In the genomic region with DNA sequence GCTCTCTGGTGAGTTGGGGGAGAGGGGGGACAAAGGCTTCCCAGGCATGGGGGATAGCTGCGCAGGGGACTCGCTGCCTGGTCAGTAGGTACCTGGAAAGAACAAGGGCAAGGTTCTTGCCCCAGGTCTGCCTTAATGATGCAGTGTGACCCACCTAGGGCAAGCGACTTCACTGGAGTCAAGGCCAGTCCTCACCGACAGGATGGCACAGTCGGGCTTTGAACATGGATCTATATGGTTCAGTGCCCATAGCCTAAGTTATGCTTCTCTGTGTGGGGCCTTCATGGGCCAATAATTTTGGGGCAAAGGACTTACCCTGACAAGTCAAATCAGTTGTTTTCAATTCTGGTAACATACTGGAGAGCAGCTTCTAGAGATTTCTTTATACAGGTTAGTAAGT, we compare ENCODE assay signal across 7 mouse cellular contexts. TPM values are rescaled to one million over a fixed set of nuclear protein-coding genes. Genes with fewer than 3 reads are reported as not detected.
DNase-seq lines count a peak whose midpoint lies in the region; ATAC-seq and TF ChIP-seq lines count a peak whose summit lies in the region.

No protein-coding gene starts in this region.

- H3K9me3 ChIP-seq in forebrain, embryonic 16.5 days (ENCODE audit: control insufficient read depth, low read length) = no peaks in the 10 kb centered on the region
- H3K9me3 ChIP-seq in liver, embryonic 11.5 days (ENCODE audit: control insufficient read depth, low read length) = no peaks in the 10 kb centered on the region
- H3K9me3 ChIP-seq in stomach, postnatal 0 days (ENCODE audit: control insufficient read depth, low read length) = no peaks in the 10 kb centered on the region

- peak overlapping the region; percentile 97 for H3K9ac ChIP-seq in forebrain, embryonic 16.5 days (replicated peaks; ENCODE audit: low read depth, low read length)
- peak overlapping the region; percentile 57; the same call in 1 of the 2 replicates for H3K9ac ChIP-seq in liver, embryonic 11.5 days (ENCODE audit: low read depth, low read length)
- H3K9ac ChIP-seq in stomach, postnatal 0 days (ENCODE audit: low read length) = peak overlapping the region; percentile 47; the same call in 1 of the 2 replicates

- TF ChIP-seq CTCF in stomach, postnatal 0 days (IDR thresholded peaks at IDR 0.05; ENCODE audit: low read depth) = no peak

- H3K4me1 ChIP-seq in forebrain, embryonic 16.5 days (replicated peaks; ENCODE audit: control insufficient read depth, insufficient read depth, low read length) = peaks cover 29% of the 10 kb centered on the region
- H3K4me1 ChIP-seq in liver, embryonic 11.5 days (replicated peaks; ENCODE audit: control insufficient read depth, insufficient read depth, low read length) = 0 out of 2 replicates have a peak, but pooled peaks cover 5% of the 10 kb centered on the region
- H3K4me1 ChIP-seq in stomach, postnatal 0 days (replicated peaks; ENCODE audit: control insufficient read depth, insufficient read depth) = no peaks in the 10 kb centered on the region

- intact Hi-C loops in left cerebral cortex, postnatal 4 days (cut with DNase I) = loop anchor here (10.0 kb wide), 1 partner anchor 120 kb away; no protein-coding TSS in a partner anchor

- H3K27me3 ChIP-seq in forebrain, embryonic 16.5 days (replicated peaks; ENCODE audit: control insufficient read depth, insufficient read depth, low read length) = no peaks in the 10 kb centered on the region
- H3K27me3 ChIP-seq in liver, embryonic 11.5 days (replicated peaks; ENCODE audit: control insufficient read depth, insufficient read depth, low read length) = peaks cover 53% of the 10 kb centered on the region
- no peaks in the 10 kb centered on the region for H3K27me3 ChIP-seq in stomach, postnatal 0 days (ENCODE audit: control insufficient read depth, insufficient read depth, low read length)

- peak overlapping the region; percentile 97 for H3K27ac ChIP-seq in forebrain, embryonic 16.5 days (ENCODE audit: low read length)
- H3K27ac ChIP-seq in liver, embryonic 11.5 days (ENCODE audit: low read depth, low read length) = no peak overlapping the region
- H3K27ac ChIP-seq in stomach, postnatal 0 days (replicated peaks) = no peak overlapping the region

- peak overlapping the region; percentile 88 for H3K4me3 ChIP-seq in forebrain, embryonic 16.5 days (replicated peaks; ENCODE audit: low read length)
- H3K4me3 ChIP-seq in liver, embryonic 11.5 days (ENCODE audit: low read depth, low read length) = peak overlapping the region; percentile 61
- peak overlapping the region; percentile 76 for H3K4me3 ChIP-seq in stomach, postnatal 0 days (ENCODE audit: low read depth, low read length)

- TF ChIP-seq EP300 in stomach, postnatal 0 days (optimal IDR thresholded peaks at IDR 0.05) = no peak

- no peaks in the 10 kb centered on the region for H3K36me3 ChIP-seq in forebrain, embryonic 16.5 days (ENCODE audit: control insufficient read depth, insufficient read depth)
- no peaks in the 10 kb centered on the region for H3K36me3 ChIP-seq in liver, embryonic 11.5 days (ENCODE audit: control insufficient read depth, insufficient read depth, low read length)
- no peaks in the 10 kb centered on the region for H3K36me3 ChIP-seq in stomach, postnatal 0 days (ENCODE audit: control insufficient read depth, insufficient read depth, low read length)

- peak; percentile 24; the same call in 1 of the 2 replicates for ATAC-seq in forebrain, embryonic 16.5 days
- ATAC-seq in liver, embryonic 11.5 days (replicated peaks; ENCODE audit: low FRiP score) = no peak
- no peak; the same call in 1 of the 2 replicates for ATAC-seq in stomach, postnatal 0 days (ENCODE audit: low FRiP score, low TSS enrichment)

- peak overlapping the region; percentile 76 for H3K4me2 ChIP-seq in forebrain, embryonic 16.5 days (ENCODE audit: low read length)
- peak overlapping the region; percentile 72 for H3K4me2 ChIP-seq in liver, embryonic 11.5 days
- peak overlapping the region; percentile 81 for H3K4me2 ChIP-seq in stomach, postnatal 0 days (replicated peaks; ENCODE audit: low read depth)

- 2% methylated on average over 5 of the region's 5 CpGs for WGBS in forebrain, embryonic 16.5 days
- WGBS in liver, embryonic 11.5 days = 13% methylated on average over 5 of the region's 5 CpGs
- WGBS in stomach, postnatal 0 days = 14% methylated on average over 5 of the region's 5 CpGs

- peak; percentile 9 for DNase-seq in ovary, postnatal 14 days (ENCODE audit: low spot score)
- no peak for DNase-seq in ovary, postnatal 36 days (ENCODE audit: low spot score)
- DNase-seq in liver, embryonic 11.5 days (ENCODE audit: low spot score) = no peak
- no peak for DNase-seq in stomach, postnatal 0 days (ENCODE audit: low spot score)
- no peak for DNase-seq in left cerebral cortex, postnatal 4 days
- DNase-seq in spleen, postnatal 10 days (ENCODE audit: low spot score in 2 of 2) = no peak

RNA-seq across cellular contexts. Expression of a gene that starts 0.5 kb away (rescaled TPM):
- 51.8 and 54.4 TPM in 2 replicates for polyA plus RNA-seq in forebrain, embryonic 16.5 days (2015; fragmentation: Nextera tagmentation; extraction: Ambion mirVana)
- 5.0 and 5.9 TPM in 2 replicates for polyA plus RNA-seq in liver, embryonic 11.5 days (2014; fragmentation: Nextera tagmentation; extraction: Ambion mirVana)
- polyA plus RNA-seq in stomach, postnatal 0 days (2015; fragmentation: Nextera tagmentation; extraction: Ambion mirVana) = 6.6 and 7.1 TPM in 2 replicates
- total RNA-seq in left cerebral cortex, postnatal 4 days (2021) = 100 to 1,000 TPM; 124 to 126 TPM

RNA-seq across cellular contexts. Expression of a gene that starts 57.3 kb away (rescaled TPM):
- polyA plus RNA-seq in forebrain, embryonic 16.5 days (2015; fragmentation: Nextera tagmentation; extraction: Ambion mirVana) = 0.09 TPM in 1 of 2 replicates, not detected in the other
- 5.1 and 7.0 TPM in 2 replicates for polyA plus RNA-seq in liver, embryonic 11.5 days (2014; fragmentation: Nextera tagmentation; extraction: Ambion mirVana)
- 0.83 and 0.87 TPM in 2 replicates for polyA plus RNA-seq in stomach, postnatal 0 days (2015; fragmentation: Nextera tagmentation; extraction: Ambion mirVana)
- not detected for total RNA-seq in left cerebral cortex, postnatal 4 days (2021)

Comparison
In these comparisons a context has a peak if more than half of its experiments do, and no peak if none do; other contexts are left out.
1. H3K9ac ChIP-seq: peak in every context shown above with its lines; median percentile 97 in forebrain, embryonic 16.5 days; 57 in liver, embryonic 11.5 days; 47 in stomach, postnatal 0 days.